Mouse (Mus musculus) lung, postnatal 4 days (tissue): ENCODE data around the gene Clhc1.
"Not testable (repeated sequence)": the region's sequence is repeated elsewhere in the genome, so short reads cannot be mapped to it uniquely, and the experiment has no call there.

Experiments used
- DNase-seq, 2 experiments: peaks; one replicate each; pipeline ENCODE4 v3.0.0; 2021

Clhc1 gene

DNA sequence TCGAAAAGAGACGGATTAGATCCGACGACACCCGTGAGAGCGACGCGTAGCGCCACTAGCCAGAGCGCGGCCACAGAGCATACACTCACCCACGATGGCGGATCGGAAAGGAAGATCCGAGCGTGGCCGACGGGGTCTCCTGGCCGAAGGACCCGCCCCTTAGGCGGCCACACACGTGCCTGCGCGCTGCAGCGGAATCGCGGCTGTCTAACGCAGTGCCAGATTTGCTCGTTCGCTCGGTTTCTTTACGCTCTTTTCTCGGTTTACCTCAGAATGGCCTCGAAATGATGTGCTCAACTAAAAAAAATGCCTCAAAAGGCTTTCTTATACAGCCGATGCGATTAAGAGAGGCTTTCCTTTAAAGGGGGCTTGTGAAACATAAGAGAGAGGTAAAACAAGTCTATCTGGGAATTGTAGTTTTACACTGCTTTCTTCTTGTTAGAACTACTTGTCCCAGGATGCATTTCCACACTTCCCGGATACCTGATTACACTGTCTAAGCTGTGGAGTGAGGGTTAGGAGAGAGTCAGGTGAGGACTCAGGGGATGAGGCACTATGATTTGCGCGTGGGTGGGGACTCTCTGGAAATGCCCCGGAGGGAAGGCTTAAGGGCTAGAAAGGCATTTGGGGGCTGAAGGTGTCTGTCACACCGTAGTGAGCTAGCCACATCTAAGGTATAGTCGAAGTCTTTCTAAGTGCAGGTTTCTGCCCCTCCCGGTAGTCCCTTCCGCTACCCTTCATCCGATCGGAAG is at the start of gene Clhc1, which contains the start of gene Rps27a:
Gene Clhc1 (plus strand): TSS at position 199 of the 752 bp plus-strand sequence.
Gene Rps27a (minus strand): TSS at position 358 of the 752 bp plus-strand sequence.
- DNase-seq = peak; percentile 94 to 96

- DNase-seq = no peak
Measured at GRCm38 (mm10) chr11:29503948-29504893, 43.5 kb upstream of the Clhc1 start.

GRCm38 (mm10) chr11:29504899-29505625 is 42.7 kb upstream of the Clhc1 start:
- no peak for DNase-seq

GRCm38 (mm10) chr11:29509421-29509820 is 38.3 kb upstream of the Clhc1 start:
- no peak for DNase-seq

GRCm38 (mm10) chr11:29512818-29513535 is 34.8 kb upstream of the Clhc1 start:
- DNase-seq = no peak

DNA sequence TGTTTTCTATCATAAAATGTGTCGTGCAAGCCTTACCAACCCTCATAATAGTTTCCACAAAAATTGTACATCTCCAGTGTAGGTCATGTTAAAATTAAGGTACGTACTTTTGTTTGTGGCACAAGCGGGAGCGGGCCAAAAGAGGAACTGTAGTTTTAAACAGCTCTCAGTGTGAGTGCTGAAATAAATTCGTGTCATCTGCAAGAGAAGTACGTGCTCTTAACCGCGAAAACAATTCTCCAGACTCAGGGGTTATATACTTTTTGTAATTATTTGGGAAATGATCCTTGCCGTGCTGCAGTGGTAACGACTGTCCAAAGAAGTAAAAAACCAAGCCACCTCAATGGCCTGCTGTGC is 33.4 kb upstream of the Clhc1 start:
- DNase-seq = peak in 1 of 2 experiments; percentile 9

DNA sequence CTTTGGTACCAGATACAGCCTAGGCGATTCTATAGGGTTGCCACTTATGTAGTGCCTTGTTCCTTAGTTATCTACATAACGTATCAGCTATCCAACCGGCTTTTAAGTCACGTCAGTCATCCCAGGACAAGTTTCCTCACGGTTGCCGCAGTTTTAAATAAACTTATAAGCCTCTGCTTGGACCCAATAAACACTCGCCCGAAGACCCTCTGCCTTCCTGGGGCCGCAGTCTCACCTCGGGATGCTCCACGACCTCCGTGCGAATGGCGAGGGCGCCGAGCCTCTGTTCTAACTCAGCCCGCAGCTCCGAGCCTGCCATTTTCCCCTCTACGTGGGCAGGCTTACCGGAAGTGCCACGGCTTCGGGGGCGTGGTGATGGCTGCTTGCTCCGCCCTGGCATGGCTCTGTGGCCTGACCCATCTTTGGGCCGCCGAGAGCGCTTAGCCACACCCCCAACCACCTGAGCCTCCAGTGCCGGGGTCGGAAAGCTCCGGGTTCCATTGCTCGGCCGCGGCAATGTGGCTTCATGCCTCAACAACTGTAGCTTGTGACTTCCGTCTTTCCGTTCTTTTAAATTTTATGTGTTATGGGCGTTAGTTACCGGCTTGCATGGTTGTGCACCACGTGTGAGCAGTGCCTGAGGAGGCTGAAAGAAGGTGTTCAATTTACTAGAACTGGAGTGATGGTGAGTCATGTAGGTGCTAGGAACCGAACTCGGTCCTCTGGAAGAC is 32.9 kb upstream of the Clhc1 start, which contains the start of gene Prorsd1:
Gene Prorsd1 (minus strand): TSS at position 352 of the 731 bp plus-strand sequence.
- DNase-seq = peak; percentile 94

DNA sequence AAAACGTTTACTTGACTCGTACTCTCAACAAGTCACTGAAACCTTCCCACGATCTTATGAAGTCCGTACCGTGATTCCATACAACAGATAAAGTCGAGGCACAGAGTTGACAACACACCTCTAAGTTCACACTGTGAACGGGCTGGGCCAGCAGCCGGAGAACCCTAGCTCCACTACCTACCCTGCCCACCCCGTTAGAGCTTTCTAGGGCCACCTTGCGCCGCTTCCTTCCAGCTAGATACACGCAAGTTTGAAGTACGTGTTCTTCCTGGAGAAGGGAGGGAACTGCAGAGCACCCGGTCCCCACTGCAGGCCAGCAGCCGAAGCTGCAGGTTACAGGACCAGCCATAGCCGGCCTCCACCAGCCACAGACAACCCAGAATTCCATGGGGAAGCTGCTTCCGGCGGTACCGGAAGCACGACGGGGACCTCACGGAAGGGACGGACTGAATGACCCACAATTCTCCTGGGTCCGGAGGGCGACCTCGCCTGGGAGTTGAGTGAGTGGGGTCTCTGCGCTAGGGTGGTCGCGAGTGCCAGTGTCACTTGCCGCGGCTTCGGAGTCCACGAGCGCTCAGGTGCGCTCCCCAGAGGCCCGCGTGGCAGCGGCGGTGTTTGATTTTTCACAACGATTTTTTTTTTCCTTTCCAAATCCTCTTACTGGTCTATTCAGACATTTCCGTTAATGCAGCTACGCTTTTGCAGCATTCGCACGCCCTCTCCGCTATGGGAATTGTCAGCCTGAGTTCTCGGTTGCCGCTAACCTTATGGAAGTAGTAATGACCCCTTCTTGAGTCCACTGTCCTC is 21.6 kb upstream of the Clhc1 start, which contains the start of gene Mtif2:
Gene Mtif2 (plus strand): TSS at position 421 of the 807 bp plus-strand sequence.
- DNase-seq = peak; percentile 85 to 86

- no peak for DNase-seq
Measured at GRCm38 (mm10) chr11:29538201-29538600, 9.5 kb upstream of the Clhc1 start.

DNA sequence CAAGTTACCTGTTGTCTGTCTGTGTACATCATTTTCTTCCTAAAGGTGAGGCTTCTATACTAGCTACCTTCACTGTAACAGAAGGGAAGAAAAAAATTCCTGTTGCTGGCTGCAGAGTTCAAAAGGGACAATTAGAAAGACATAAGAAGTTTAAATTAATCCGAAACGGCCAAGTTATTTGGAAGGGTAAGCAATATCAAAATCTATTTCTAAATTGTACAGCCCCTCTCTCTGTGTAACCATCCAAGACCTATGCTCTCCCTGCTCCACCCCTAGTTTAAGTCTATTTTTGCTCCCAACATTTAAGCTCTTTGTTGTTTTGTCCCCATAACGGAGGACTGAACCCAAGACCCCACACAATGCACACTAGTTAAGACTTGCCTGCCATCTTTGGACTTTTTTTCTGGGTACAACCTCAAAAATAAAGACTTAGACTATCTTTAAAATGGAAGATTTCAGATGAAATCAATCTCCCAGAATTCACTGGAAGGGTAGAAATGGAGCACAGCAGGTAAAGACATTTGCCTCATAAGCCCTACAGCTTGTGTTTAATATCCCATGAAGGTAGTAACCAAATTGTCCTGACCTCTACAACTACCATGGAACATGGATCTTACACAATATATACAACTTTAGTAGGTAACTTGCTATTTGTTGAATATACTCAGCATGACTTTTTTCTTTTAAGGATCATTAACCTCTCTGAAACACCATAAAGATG is 3.4 kb upstream of the Clhc1 start:
- DNase-seq = no peak

DNA sequence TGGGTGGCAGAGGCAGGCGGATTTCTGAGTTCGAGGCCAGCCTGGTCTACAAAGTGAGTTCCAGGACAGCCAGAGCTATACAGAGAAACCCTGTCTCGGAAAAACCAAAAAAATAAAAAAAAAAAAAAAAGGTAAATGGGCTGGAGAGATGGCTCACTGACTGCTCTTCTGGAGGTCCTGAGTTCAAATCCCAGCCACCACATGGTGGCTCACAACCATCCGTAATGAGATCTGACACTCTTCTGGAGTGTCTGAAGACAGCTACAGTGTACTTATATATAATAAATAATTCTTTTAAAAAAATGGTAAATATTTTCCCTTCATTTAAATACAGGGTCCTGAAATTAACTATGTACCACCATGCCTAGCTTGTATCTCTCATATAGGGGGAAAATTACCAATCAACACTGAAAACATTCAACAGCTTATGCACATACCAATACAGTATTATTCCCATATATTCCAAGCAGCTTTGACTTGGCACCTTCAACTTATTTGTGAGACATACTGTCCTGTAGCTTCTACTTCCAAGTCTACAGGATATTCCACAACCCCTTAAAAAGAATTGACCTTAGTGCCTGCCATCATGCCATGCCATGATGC is 2.5 kb upstream of the Clhc1 start:
- DNase-seq = not testable (repeated sequence)

GRCm38 (mm10) chr11:29546297-29546696 is 1.5 kb upstream of the Clhc1 start:
- not testable (repeated sequence) for DNase-seq

DNA sequence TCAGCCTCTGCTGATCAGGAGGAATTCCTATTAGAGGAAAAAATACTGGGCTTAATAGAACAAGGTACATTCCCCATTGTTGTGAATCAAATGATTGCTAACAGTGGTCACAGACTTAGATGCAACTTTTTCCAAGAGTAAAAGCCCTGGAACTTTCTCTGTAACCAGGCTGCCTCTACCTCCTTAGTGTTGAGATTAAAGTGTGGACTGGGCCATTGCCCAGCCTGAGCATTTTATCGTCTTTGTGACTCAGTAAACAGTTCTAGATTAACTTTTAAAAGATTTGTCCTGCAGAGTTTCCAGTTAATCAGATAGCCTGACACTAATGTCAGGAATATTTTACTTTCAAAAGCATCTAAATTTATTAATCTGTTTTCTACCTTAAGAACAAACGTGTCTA is 988 bp upstream of the Clhc1 start:
- DNase-seq = no peak

DNA sequence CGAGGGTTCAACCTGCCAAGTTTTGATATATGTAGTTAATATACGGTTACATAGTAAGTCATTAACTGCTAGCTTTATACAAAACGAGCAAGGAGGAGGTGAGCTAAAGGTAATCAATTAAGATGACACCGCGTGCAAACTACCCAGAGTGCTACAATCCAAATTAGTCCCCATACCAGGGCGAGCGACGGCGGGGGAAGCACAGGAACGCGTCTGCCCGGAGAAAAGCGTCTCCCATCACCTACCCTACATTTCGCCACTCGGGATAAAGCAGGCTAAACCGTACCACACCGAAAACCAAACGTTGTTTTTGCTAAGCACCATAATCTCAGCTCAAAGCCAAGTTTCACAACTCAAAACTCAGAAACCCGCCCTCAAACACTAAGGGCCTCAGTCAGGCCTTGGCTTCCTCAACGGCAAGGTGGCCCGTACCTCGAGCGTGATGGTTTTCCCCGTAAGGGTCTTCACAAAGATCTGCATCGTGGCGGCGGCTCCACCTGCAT is 450 bp upstream of the Clhc1 start:
- no peak for DNase-seq

DNA sequence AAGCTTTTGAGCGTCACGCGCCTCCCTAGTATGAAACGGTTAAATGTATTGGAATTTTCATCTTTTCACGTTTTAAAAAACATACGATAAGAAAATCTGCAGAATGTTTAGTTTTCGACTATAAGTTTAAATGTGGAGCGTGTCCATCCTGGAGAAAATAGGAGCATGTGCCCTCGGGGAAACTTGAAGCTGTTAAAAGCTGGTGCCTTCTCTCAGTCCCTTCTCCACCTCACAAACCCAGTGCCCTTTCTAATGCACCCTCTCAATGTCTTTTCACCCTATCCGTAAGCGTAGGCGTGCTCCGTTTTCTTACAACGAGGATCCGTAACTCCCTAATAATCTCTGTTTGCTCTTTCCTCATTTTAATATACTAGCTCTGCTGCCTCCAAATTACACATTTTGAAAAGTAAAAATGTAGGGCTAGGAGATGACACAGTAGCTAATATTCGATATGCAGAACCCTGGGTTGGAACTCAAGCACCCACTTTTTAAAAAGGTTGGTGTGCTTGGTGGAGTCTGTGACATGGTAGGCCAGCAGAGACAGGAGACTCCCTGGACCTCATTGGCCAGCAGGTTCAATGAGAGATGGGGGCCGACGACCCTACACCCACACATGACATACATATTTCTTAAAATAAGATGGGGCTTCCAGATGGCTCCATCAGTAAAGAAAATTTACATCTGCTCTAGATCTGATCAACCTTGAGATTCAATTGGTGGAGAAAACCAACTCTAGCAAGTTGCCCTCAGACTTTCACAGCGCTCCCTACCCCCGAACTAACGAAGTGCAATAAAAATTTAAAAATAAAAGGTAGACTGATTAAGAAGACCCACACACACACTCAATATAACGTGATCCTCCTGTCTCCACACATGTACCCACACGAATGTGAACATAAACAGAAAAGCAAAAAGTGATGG is 1.0 kb downstream of the Clhc1 start:
- peak in 1 of 2 experiments; percentile 6 for DNase-seq

DNA sequence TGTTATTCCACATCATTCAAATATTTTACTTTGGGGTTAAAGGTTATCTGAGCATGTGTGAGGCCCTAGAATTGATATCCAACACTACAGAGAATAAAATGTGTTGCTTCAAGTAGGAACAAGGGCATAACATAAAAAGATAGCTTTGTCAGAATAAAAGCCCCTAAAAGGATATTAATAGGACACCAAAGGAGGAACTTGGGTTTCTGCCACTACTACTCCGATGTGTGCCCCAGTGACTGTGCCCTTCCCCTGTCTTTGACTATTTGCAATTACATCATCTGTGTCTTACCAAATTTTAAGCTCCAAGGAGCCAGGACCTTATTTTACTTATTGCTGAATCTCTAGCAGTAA is 1.7 kb downstream of the Clhc1 start:
- no peak for DNase-seq

- no peak for DNase-seq
Measured at GRCm38 (mm10) chr11:29560452-29560851, 12.7 kb downstream of the Clhc1 start.

GRCm38 (mm10) chr11:29560990-29561389 is 13.2 kb downstream of the Clhc1 start:
- DNase-seq = no peak
